Mouse (Mus musculus) bone marrow macrophage, adult 2 months (primary cell): ENCODE data around the gene Dohh.

Source experiments
- CTCF ChIP-seq: IDR thresholded peaks from 2 replicates; pipeline ENCODE4 v1.5.1; 2012; ENCODE audit warnings: low read depth, mild to moderate bottlenecking, low read length, moderate library complexity
- POLR2A ChIP-seq: IDR thresholded peaks from 2 replicates; pipeline ENCODE4 v1.6.1; 2012; ENCODE audit warnings: mild to moderate bottlenecking, low read depth, low read length, borderline replicate concordance

DNA sequence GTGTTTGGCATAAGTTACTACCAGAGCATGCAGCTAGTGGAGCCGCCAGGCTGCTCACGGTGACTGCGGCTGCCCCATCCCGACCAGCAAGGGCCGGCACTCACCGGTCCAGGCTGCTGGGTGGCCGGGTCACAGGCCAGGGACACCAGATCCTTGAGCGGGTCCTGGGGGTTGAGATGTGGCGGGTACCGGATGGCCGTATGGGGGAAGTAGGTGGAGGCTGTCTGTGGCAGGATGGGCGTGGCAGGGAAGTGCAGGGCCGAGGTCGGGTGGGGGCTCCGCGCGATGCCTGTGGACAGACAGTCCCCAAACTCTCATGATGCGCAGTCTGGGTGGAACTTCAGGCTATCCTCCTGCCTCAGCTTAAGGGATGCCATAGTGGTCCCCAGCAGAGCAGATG is 20.5 kb downstream of the Dohh start:
- TF ChIP-seq CTCF: no peak
- no peak for TF ChIP-seq POLR2A
